Mouse (Mus musculus): ENCODE measurements around the gene Dusp22. TPM values are rescaled to one million over a fixed set of nuclear protein-coding genes. Genes with fewer than 3 reads are reported as not detected.

Gene Dusp22
- polyA plus RNA-seq, 1 experiment from 2014 or later = 27.1 TPM

- Histone ChIP-seq H3K27me3 (ENCODE audit: insufficient read depth, low read length) (peaks cover 61% of the 10 kb centered on the region), H3K9me3 (ENCODE audit: low read depth, low read length) (no peaks in the 10 kb centered on the region), H3K4me3 (ENCODE audit: low read depth, low read length) (peak within 1 kb of the TSS; percentile 38), H3K9ac (no peak within 1 kb of the TSS), H3K4me1 (ENCODE audit: insufficient read depth) (no peaks in the 10 kb centered on the region), H3K4me2 (peak within 1 kb of the TSS; percentile 72), H3K27ac (ENCODE audit: low read depth) (no peak within 1 kb of the TSS), H3K36me3 (ENCODE audit: insufficient read depth) (no peaks in the 10 kb centered on the region)
- peak; percentile 88 for ATAC-seq (ENCODE audit: insufficient read depth)
- WGBS = under 1% methylated on average over 21 of the region's 21 CpGs
- TF ChIP-seq CTCF (IDR thresholded peaks at IDR 0.05; ENCODE audit: low read depth) = no peak
- DNase-seq = peak; percentile 67
Observed at GRCm38 (mm10) chr13:30749021-30749556, 89.3 kb downstream of the Dusp22 start, which contains the start of gene Irf4. Gene Irf4 (plus strand): TSS chr13:30749226.

GRCm38 (mm10) chr13:30749557-30750141 lies 89.8 kb downstream of the Dusp22 start:
- Histone ChIP-seq H3K4me2 (peak overlapping the region; percentile 72), H3K36me3 (ENCODE audit: insufficient read depth) (no peaks in the 10 kb centered on the region), H3K4me3 (ENCODE audit: low read depth, low read length) (peak overlapping the region; percentile 38), H3K9ac (no peak overlapping the region), H3K4me1 (ENCODE audit: insufficient read depth) (no peaks in the 10 kb centered on the region), H3K27ac (ENCODE audit: low read depth) (no peak overlapping the region), H3K9me3 (ENCODE audit: low read depth, low read length) (no peaks in the 10 kb centered on the region), H3K27me3 (ENCODE audit: insufficient read depth, low read length) (peaks cover 61% of the 10 kb centered on the region)
- peak; percentile 39 for DNase-seq
- TF ChIP-seq CTCF (IDR thresholded peaks at IDR 0.05; ENCODE audit: low read depth) = no peak
- peak; percentile 7; the same call in 1 of the 2 replicates for ATAC-seq (ENCODE audit: insufficient read depth)
- WGBS = 6% methylated on average over 11 of the region's 11 CpGs

GRCm38 (mm10) chr13:30750461-30751303 lies 90.9 kb downstream of the Dusp22 start:
- Histone ChIP-seq H3K27me3 (ENCODE audit: insufficient read depth, low read length) (peaks cover 61% of the 10 kb centered on the region), H3K4me1 (ENCODE audit: insufficient read depth) (no peaks in the 10 kb centered on the region), H3K4me2 (peak overlapping the region; percentile 72), H3K9me3 (ENCODE audit: low read depth, low read length) (no peaks in the 10 kb centered on the region), H3K4me3 (ENCODE audit: low read depth, low read length) (peak overlapping the region; percentile 38), H3K27ac (ENCODE audit: low read depth) (no peak overlapping the region), H3K36me3 (ENCODE audit: insufficient read depth) (no peaks in the 10 kb centered on the region), H3K9ac (no peak overlapping the region)
- TF ChIP-seq CTCF (IDR thresholded peaks at IDR 0.05; ENCODE audit: low read depth) = no peak
- DNase-seq (peak; percentile 36), ATAC-seq (ENCODE audit: insufficient read depth) (no peak)
- WGBS = 3% methylated on average over 33 of the region's 33 CpGs

GRCm38 (mm10) chr13:30751304-30751580 lies 91.4 kb downstream of the Dusp22 start:
- Histone ChIP-seq H3K27me3 (ENCODE audit: insufficient read depth, low read length) (peaks cover 61% of the 10 kb centered on the region), H3K4me1 (ENCODE audit: insufficient read depth) (no peaks in the 10 kb centered on the region), H3K9ac (no peak overlapping the region), H3K4me3 (ENCODE audit: low read depth, low read length) (no peak overlapping the region), H3K27ac (ENCODE audit: low read depth) (no peak overlapping the region), H3K9me3 (ENCODE audit: low read depth, low read length) (no peaks in the 10 kb centered on the region), H3K36me3 (ENCODE audit: insufficient read depth) (no peaks in the 10 kb centered on the region), H3K4me2 (no peak overlapping the region)
- WGBS = 37% methylated on average over 6 of the region's 6 CpGs
- DNase-seq (no peak), ATAC-seq (ENCODE audit: insufficient read depth) (no peak)
- TF ChIP-seq CTCF (IDR thresholded peaks at IDR 0.05; ENCODE audit: low read depth) = no peak

GRCm38 (mm10) chr13:30752581-30753187 lies 92.9 kb downstream of the Dusp22 start:
- Histone ChIP-seq H3K9me3 (ENCODE audit: low read depth, low read length) (no peaks in the 10 kb centered on the region), H3K4me3 (ENCODE audit: low read depth, low read length) (no peak overlapping the region), H3K4me1 (ENCODE audit: insufficient read depth) (no peaks in the 10 kb centered on the region), H3K4me2 (no peak overlapping the region), H3K36me3 (ENCODE audit: insufficient read depth) (no peaks in the 10 kb centered on the region), H3K9ac (no peak overlapping the region), H3K27me3 (ENCODE audit: insufficient read depth, low read length) (peaks cover 52% of the 10 kb centered on the region), H3K27ac (ENCODE audit: low read depth) (no peak overlapping the region)
- DNase-seq (no peak), ATAC-seq (ENCODE audit: insufficient read depth) (no peak)
- no peak for TF ChIP-seq CTCF (IDR thresholded peaks at IDR 0.05; ENCODE audit: low read depth)
- WGBS = 74% methylated on average over 4 of the region's 4 CpGs

GRCm38 (mm10) chr13:30753441-30753840 lies 93.6 kb downstream of the Dusp22 start:
- Histone ChIP-seq H3K4me3 (ENCODE audit: low read depth, low read length) (no peak overlapping the region), H3K36me3 (ENCODE audit: insufficient read depth) (no peaks in the 10 kb centered on the region), H3K27ac (ENCODE audit: low read depth) (no peak overlapping the region), H3K27me3 (ENCODE audit: insufficient read depth, low read length) (peaks cover 45% of the 10 kb centered on the region), H3K9ac (no peak overlapping the region), H3K4me1 (ENCODE audit: insufficient read depth) (no peaks in the 10 kb centered on the region), H3K9me3 (ENCODE audit: low read depth, low read length) (no peaks in the 10 kb centered on the region), H3K4me2 (no peak overlapping the region)
- no peak for DNase-seq
- 81% methylated on average over 3 of the region's 3 CpGs for WGBS
- ATAC-seq (ENCODE audit: insufficient read depth) = no peak
- TF ChIP-seq CTCF (IDR thresholded peaks at IDR 0.05; ENCODE audit: low read depth) = no peak

GRCm38 (mm10) chr13:30754066-30754465 lies 94.3 kb downstream of the Dusp22 start:
- Histone ChIP-seq H3K9me3 (ENCODE audit: low read depth, low read length) (no peaks in the 10 kb centered on the region), H3K4me2 (no peak overlapping the region), H3K4me1 (ENCODE audit: insufficient read depth) (no peaks in the 10 kb centered on the region), H3K27me3 (ENCODE audit: insufficient read depth, low read length) (peaks cover 38% of the 10 kb centered on the region), H3K27ac (ENCODE audit: low read depth) (no peak overlapping the region), H3K4me3 (ENCODE audit: low read depth, low read length) (no peak overlapping the region), H3K36me3 (ENCODE audit: insufficient read depth) (no peaks in the 10 kb centered on the region), H3K9ac (no peak overlapping the region)
- ATAC-seq (ENCODE audit: insufficient read depth) = no peak
- TF ChIP-seq CTCF (IDR thresholded peaks at IDR 0.05; ENCODE audit: low read depth) = no peak
- WGBS = 75% methylated on average over 4 of the region's 4 CpGs
- DNase-seq = no peak

Measured in lung, embryonic 14.5 days (tissue).